Mouse (Mus musculus) lung, adult 2 months (tissue): ENCODE data around the gene Lhx4. TPM values are rescaled to one million over a fixed set of nuclear protein-coding genes. Genes with fewer than 3 reads are reported as not detected.

Experiments used
- DNase-seq: peaks from one replicate; pipeline ENCODE4 v3.0.0; 2022
- H3K4me1 ChIP-seq: fragments of 200-500 bp; 2 replicates; pipeline ENCODE4 v1.6.1; 2011; ENCODE audit warnings: low read length; ENCODE audit not compliant: control insufficient read depth, insufficient read depth
- H3K4me3 ChIP-seq: fragments of 200-500 bp; replicated peaks from 2 replicates; pipeline ENCODE3; 2011; ENCODE audit warnings: low read depth, mild to moderate bottlenecking, control low read depth, low read length; ENCODE audit errors: extremely low read depth
- CTCF ChIP-seq: fragments of 200-500 bp; IDR thresholded peaks from 2 replicates; pipeline ENCODE4 v1.5.1; 2011; ENCODE audit warnings: mild to moderate bottlenecking, low read length, control low read depth; ENCODE audit not compliant: insufficient read depth
- POLR2A ChIP-seq: fragments of 200-500 bp; IDR thresholded peaks from 2 replicates; pipeline ENCODE4 v1.6.1; 2011; ENCODE audit warnings: low read depth, mild to moderate bottlenecking, control low read depth, low read length, borderline replicate concordance; ENCODE audit errors: extremely low read depth
- WGBS: fragments of 180-500 bp; shearing (Covaris S2); methylation state at CpG from one replicate; pipeline ENCODE4 v1.1.7; 2018; 5-methylcytosine and 5-hydroxymethylcytosine counted together
- polyA plus RNA-seq: library from polyadenylated mRNA; depleted of rRNA; stranded (reverse); fragments of >200 nt; gene quantifications from 2 replicates; pipeline ENCODE4 v1.2.3, GENCODE M21; 2012

Gene Lhx4
- polyA plus RNA-seq, 1 experiment, result not detected

GRCm38 (mm10) chr1:155729113-155729795, 22.2 kb downstream of the Lhx4 start:
- no peak for TF ChIP-seq POLR2A
- no peak for TF ChIP-seq CTCF
- 5% methylated on average over 23 of the region's 23 CpGs for WGBS
- Histone ChIP-seq H3K4me1 (no peaks in the 10 kb centered on the region), H3K4me3 (no peak overlapping the region)
- no peak for DNase-seq

GRCm38 (mm10) chr1:155727830-155728229, 23.7 kb downstream of the Lhx4 start:
- no peak for DNase-seq
- TF ChIP-seq CTCF (no peak), POLR2A (no peak)
- 34% methylated on average over 10 of the region's 10 CpGs for WGBS
- Histone ChIP-seq H3K4me3 (no peak overlapping the region), H3K4me1 (no peaks in the 10 kb centered on the region)

- no peak for DNase-seq
- no peaks in the 10 kb centered on the region for H3K4me1 ChIP-seq
- no peak for TF ChIP-seq POLR2A
- 50% methylated on average over 2 of the region's 2 CpGs for whole genome bisulfite sequencing
- no peak overlapping the region for H3K4me3 ChIP-seq
Measured at GRCm38 (mm10) chr1:155725876-155726275, 25.6 kb downstream of the Lhx4 start.

- DNase-seq, result no peak
- no peak overlapping the region for H3K4me3 ChIP-seq
- WGBS, result 60% methylated on average over 3 of the region's 3 CpGs
- TF ChIP-seq POLR2A (no peak), CTCF (no peak)
- no peaks in the 10 kb centered on the region for H3K4me1 ChIP-seq
Measured at GRCm38 (mm10) chr1:155724301-155724700, 27.2 kb downstream of the Lhx4 start.

GRCm38 (mm10) chr1:155722185-155722584, 29.3 kb downstream of the Lhx4 start:
- Histone ChIP-seq H3K4me1 (no peaks in the 10 kb centered on the region), H3K4me3 (no peak overlapping the region)
- under 1% methylated on average over 13 of the region's 13 CpGs for WGBS
- no peak for TF ChIP-seq CTCF
- TF ChIP-seq POLR2A, result no peak
- no peak for DNase-seq

- 35% methylated on average over 8 of the region's 8 CpGs for WGBS
- TF ChIP-seq POLR2A (no peak), CTCF (peak; percentile 58)
- Histone ChIP-seq H3K4me1 (no peaks in the 10 kb centered on the region), H3K4me3 (no peak overlapping the region)
- DNase-seq, result peak; percentile 55
Measured at GRCm38 (mm10) chr1:155721443-155721842, 30.0 kb downstream of the Lhx4 start.

- WGBS, result 46% methylated on average over 5 of the region's 5 CpGs
- Histone ChIP-seq H3K4me3 (no peak overlapping the region), H3K4me1 (no peaks in the 10 kb centered on the region)
- TF ChIP-seq CTCF (no peak), POLR2A (no peak)
- no peak for DNase-seq
Measured at GRCm38 (mm10) chr1:155720006-155720405, 31.5 kb downstream of the Lhx4 start.

- no peak for TF ChIP-seq POLR2A
- TF ChIP-seq CTCF, result no peak
- 73% methylated on average over 3 of the region's 3 CpGs for WGBS
- H3K4me1 ChIP-seq, result no peaks in the 10 kb centered on the region
- H3K4me3 ChIP-seq, result no peak overlapping the region
- no peak for DNase-seq
Measured at GRCm38 (mm10) chr1:155718851-155719250, 32.6 kb downstream of the Lhx4 start.

GRCm38 (mm10) chr1:155717301-155717700, 34.2 kb downstream of the Lhx4 start:
- Histone ChIP-seq H3K4me1 (no peaks in the 10 kb centered on the region), H3K4me3 (no peak overlapping the region)
- TF ChIP-seq POLR2A (no peak), CTCF (no peak)
- WGBS, result 87% methylated on average over 12 of the region's 12 CpGs
- DNase-seq, result no peak

- Histone ChIP-seq H3K4me1 (no peaks in the 10 kb centered on the region), H3K4me3 (no peak overlapping the region)
- TF ChIP-seq POLR2A (no peak), CTCF (no peak)
- no peak for DNase-seq
Measured at GRCm38 (mm10) chr1:155715366-155715765, 36.1 kb downstream of the Lhx4 start.

- H3K4me1 ChIP-seq, result no peaks in the 10 kb centered on the region
- 38% methylated on average over 2 of the region's 2 CpGs for WGBS
- DNase-seq, result no peak
- TF ChIP-seq CTCF, result no peak
- no peak for TF ChIP-seq POLR2A
- H3K4me3 ChIP-seq, result no peak overlapping the region
Measured at GRCm38 (mm10) chr1:155713306-155713705, 38.2 kb downstream of the Lhx4 start.
